Mouse (Mus musculus) R1 (cell line): Measurements from ENCODE around the gene Amotl2.
"Not testable (repeated sequence)": the region's sequence is repeated elsewhere in the genome, so short reads cannot be mapped to it uniquely, and the experiment has no call there.

Source experiments
- DNase-seq: peaks from one replicate; pipeline ENCODE4 v3.0.0-alpha.2; 2018; ENCODE audit warnings: low read depth, low spot score

Gene Amotl2

DNA sequence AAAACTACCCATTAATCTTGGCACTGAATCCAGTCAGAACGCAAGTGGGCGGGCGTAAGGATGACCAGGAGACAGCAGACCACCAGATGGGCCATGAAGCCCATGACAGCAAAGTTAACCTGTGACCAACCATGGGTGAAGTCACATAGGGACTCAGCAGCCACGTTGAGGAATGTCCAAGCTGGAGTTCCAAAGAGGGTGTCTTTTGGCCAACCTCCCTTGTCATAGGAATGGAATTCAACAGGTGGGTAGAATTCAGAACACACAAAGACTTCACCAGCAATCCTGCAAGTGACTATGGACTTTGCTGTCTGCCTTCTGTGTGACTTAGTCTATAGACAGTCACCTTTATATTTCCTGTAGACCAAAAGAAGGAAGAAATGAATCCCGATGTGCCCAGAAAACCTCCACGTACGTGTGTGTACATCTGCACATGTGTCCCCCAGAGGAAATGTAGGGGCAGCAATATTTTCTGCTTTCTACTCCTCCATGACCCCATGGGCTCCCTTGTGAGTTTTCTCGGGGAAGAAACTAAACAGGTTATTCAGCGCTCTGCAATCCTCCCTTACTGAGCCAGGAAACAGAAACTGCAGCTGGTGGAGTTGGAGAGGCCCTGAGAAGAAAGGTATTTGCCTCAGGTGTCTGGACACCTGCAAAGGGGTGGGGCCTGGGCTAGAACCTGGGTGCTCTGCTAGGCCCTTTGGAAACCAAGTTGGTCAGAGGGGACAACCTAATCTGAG lies 17.7 kb downstream of the Amotl2 start:
- DNase-seq, result peak; percentile 27

DNA sequence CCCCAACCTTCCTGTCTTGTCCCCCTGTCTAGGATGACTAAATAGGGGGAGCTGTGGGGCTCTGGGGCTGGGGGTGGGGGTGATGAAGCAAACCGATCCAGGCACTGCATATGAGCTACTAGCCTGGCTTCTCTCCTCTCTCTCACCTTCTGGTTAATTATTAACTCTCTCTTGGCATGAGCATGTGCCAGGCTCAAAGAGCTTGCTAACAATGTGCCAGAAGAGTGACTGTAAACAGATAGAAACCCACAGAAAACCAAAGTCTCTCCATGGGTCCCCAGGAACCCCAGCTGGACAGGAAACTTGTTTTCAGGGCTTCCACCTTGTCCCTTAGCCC lies 18.2 kb downstream of the Amotl2 start:
- DNase-seq, result no peak

DNA sequence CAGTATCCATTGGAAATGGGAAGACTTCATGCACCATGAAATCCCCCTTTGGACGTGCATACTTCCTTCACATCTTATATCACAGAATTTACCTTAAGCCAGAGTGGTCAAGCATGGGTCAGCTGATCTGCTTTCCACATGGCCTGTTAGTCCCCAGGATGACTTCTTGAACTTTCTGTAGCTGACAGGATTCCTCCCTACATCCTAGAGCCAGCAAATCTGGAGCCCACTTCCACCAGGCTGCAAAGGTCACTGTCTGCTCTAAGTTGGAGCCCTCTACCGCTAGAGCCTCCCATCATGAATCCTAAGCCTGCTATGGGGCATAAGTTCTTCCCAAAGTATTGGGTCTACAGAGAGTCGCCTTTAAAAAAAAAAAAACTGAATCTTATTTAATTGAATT lies 18.8 kb downstream of the Amotl2 start:
- DNase-seq, result no peak

DNA sequence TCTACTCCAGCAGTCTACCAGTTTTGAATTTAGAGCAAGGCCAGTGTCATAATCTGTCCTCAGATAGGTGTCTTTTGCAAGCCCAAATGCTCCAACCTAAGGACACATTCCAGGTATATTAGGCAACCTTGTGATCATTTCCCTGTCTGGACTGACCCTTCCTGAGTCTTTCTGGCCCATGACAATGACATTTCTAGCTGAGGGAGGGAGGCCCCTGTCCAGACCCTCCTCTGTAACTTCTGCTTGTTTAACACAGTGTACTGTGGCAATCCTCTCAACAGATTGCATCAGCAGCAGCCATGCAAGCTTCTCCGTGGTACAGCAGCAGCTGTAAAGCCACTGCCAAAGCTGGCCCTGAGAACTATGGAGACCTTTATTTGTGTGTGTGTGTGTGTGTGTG lies 19.5 kb downstream of the Amotl2 start:
- no peak for DNase-seq

DNA sequence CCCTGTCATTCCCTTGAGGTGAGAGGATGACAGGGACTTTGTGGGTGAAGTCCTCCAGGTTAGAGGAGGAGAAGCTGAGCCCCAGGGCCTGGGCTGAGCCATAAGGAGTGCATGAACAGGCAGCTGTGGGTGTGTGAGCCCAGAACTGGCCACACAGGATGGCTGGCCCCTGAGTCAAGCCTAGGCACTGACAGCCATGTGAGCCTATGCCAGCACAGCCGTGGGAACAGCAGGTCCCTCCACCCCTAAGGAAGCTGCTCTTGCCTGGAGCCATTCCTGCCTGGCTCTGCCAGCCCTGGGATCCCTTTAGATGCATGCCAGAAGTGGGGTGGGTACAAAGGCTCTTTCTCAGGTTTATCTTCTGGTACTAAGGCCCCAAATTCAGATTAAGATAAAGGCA lies 20.9 kb downstream of the Amotl2 start:
- no peak for DNase-seq

DNA sequence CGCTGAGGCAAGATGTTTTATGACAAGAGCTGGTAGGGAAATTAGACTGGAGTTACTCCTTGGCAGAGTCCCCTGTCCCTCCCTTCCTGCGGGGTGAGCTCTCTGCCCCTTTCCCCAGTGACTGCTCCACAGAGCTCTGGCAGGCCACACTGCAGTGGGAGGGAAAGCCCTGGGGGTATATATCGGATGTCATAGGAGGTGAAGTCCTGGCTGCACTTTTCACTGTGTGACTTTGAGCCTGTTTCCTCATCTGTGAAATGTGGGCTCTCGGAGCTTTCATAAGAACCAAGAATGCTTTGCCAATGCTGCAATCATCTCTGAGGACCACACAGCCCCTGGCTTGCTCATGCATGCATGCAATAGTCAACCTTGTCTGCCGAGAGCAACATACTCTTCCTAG lies 30.3 kb downstream of the Amotl2 start:
- no peak for DNase-seq

DNA sequence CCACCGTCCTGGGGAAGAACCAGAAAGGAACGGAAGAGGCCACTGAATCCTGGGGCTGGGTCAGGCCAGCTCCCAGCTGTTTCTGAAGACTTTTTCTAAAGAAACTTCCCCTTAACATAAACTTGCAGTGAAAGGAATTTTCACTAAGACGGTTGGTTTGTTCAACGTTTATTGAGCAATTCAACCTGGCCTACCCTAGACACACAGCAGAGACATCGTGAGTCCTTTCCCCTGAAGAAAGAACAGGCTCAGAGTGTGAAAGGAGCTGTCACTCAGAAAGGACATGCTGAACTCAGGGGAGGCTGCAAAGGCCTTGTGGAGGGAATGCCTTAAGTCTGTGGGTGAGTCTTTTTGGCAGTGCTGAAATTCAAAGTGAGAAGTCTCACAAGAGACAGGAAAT lies 31.4 kb downstream of the Amotl2 start:
- no peak for DNase-seq

DNA sequence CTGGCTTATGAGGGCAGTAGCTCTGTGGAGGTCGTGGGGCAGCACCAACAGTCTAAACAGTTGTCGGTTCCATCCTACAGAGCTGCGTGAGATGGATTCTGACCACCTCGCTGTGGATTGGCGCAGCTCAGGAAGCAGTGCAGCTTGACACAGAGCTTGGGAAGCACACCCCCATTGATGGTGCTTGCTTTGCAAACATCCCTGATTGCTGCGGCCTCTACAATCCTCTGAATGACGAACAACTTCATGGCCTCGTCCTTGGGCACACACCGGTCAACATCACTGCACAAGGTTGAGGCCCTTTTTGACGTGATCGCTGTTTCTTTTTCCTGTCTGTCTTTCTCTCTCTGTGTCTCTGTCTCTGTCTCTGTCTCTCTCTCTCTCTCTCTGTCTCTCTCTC lies 32.7 kb downstream of the Amotl2 start:
- DNase-seq, result no peak

DNA sequence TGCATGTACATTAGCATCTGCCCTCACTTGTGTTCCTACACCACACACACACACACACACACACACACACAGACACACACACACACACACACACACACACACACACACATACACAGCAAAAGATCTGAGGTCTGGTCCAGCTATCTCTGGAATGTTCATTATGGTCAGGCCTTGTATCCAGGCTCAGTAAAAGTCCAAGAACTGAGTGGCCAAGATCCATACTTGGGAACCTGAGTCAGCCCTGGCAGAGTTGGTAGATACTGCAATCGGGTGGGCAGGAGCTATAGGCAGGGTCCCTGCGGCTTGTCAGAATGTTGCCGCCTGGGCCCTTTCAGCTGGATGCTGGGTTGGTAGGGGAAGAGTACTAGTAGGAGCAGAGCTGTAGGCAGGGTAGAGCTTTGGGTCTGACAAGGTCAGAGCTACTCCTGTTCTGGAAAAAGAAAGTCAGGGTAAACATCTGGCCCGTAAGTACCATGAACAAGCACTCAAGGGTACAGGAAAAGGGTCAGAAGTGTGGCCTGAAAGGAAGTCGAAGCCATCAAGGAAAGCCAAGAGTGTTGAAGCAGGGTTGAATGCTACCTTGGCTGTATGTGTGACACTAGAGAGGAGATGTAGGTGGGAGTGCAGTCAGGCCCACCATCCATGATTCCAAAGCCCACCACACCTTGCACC lies 35.3 kb downstream of the Amotl2 start:
- no peak for DNase-seq

DNA sequence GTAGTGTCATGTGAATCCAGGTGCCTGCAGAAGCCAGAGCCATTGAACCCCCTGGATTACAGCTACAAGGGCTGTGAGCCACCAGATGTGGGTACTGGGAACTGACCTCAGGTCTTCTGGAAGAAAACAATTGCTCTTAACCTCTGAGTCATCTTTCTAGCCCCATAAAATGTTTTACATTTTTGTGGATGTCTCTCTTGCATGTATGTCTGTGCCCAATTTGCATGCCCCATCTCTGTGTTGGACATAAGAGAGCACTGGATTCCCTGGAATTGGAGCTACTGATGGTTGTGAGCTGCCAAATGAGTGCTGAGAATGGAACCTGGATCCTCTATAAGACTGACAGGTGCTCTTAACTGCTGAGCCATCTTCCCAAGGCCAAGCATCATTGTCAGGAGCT lies 36.8 kb downstream of the Amotl2 start:
- no peak for DNase-seq

DNA sequence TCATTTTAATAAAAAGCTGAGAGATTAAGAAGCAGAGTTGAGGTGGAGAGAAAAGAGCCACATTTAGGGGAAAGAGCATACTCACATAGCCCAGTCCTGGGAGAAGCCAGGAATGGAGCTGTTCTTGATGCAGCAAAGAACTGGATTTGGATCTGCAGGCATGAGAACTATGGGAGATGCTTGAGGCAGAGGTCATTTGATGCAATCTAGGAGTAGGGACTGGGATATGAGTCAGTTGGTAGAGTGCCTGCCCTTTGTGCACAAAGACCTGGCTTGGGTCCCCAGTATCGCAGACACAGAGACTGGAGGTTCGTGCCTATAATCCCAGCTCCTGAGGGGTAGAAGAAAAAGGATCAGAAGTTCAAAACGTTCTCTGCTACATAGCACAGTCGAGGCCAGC lies 38.7 kb downstream of the Amotl2 start:
- no peak for DNase-seq

DNA sequence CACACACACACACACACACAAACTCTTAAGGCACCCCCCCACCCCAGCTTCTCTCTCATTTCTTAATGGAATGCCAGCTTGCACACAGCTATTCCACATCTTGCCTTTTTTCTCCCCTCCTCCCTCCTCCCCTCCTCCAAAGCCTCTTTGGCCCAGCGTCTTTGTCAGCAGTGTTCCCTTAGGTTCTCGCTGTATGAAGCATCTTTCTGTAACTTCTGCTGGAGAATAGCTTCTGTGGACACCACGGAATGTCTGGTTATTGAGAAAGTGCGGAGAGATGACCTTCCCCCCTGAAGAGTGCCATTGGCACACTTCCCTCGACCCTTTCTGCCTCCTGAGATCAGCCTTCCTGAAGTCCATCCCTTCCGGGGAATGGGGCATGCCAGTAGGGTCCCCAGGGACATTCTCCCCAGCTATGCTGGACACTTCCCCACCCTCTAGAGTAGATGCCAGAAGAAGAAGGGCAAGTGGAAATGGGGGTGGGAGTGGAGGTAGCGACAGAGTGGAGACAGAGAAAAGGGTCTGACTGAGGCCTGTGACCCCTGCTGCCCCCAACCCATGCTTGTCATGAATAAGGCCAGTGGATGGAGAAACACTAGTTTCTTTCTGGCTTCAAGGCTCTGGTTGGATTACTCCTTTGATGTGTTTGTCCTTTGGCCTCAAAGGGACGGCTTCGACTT lies 39.3 kb downstream of the Amotl2 start:
- DNase-seq, result no peak

DNA sequence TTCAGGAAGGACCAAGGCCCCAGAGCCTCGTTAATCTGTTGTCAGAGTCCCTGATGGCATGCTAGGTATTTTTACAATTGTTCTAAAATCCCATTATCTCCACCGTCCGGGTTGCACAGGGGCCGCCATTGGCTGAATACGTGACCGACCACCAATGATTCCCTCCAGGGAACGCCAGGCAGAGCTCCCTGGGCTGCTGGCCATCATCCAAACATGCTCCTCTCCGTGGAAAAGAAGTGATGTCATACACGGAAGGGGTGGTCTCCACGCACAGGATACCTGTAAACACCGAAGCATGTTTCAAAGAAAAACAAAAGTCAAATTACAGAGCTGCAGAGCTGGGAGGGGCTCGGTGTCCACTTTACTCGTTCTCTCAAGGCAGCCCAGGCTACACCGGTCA lies 39.9 kb downstream of the Amotl2 start:
- no peak for DNase-seq

DNA sequence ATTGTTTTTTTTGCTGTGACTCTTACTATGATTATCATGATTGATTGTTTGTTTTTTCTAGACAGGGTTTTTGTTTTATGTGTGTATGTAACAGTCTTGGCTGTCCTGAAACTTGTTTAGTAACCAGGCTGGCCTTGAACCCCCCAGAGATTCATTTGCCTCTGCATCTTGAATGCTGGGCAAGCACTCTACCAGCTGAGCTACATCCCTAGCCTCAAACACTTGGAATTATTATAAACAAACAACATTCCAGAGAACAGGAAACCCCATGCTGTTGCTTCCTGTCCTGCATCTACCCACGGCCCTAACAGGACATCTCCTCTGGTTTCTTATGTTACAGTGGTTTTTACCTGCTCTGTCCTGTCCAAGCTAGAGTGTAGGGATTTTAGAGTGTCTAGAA lies 42.4 kb downstream of the Amotl2 start:
- no peak for DNase-seq

DNA sequence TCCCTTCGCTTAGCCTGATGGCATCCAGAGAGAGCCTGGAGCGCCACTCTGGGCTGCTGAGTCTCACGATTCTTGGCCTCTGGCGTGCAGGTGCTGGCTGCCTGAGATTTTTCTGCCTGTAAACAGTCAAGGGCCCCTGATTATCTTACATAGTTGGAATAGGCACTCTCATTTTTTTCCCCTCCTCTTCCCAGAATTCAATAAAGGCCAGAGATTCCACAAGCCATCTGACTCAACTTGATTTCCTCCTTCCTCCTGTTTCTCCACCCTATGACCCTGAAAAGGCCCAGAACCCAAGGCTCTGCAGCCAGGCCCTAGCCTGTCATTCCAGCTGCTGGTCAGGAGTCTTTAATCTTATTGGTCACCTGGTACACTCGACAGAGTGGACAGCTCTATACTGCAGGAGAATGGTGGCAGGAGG lies 43.1 kb downstream of the Amotl2 start:
- DNase-seq, result no peak

DNA sequence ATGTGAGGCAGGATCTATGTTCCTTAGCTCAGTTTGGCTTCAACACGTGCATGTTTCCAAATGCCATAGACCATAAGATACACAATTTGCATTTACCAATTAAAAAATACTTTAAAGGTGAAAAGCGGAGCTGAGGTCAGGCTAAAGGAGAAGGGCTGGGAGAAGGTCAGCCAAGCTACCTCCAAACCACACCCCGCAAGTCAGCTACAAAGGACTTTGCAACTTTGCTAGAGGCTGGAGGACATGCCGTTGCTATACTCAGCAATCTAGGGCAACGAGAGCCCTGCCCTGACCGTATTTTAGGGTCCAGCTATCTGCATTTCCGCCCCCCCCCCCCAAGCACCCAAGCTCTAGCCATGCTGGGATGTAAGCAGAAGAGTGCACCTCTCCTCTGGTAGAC lies 45.1 kb downstream of the Amotl2 start:
- no peak for DNase-seq

DNA sequence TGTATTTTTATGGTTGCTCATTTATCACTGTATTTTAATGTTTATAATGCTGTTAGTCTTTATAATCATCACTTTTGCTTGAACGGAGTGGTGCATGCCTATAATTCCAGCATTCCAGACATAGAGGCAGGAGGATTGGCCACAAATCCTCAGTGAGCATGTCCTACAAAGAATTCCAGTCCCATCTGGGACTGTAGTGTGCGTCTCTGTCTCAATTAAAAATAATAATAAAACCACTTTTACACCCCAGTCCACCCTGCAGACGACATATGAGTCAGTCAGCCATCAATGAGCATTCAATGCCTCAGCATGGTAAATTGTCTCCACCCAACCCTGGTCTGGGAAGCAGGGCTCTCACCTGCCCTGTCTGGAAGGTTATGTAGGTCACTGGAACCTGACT lies 46.4 kb downstream of the Amotl2 start:
- no peak for DNase-seq

DNA sequence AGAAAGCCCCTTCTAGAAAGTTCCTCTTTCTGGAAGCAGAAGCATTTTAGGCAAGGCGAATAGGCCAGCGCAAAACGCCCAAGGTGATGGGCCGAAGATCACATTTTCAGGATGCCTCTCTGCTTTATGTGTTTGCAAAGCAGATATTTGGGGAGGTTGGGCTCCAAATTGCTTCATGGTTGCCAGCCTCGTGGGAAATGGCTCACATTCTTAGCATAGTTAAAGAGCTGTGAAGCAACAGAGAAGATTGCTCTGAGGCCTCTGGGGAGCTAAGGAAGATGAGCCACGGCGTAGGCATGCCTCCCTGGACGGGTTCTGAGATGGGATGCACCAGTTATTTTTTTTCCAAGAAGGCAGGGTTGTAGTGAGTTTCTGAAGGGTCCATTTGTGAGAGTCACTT lies 47.0 kb downstream of the Amotl2 start:
- peak; percentile 64 for DNase-seq

DNA sequence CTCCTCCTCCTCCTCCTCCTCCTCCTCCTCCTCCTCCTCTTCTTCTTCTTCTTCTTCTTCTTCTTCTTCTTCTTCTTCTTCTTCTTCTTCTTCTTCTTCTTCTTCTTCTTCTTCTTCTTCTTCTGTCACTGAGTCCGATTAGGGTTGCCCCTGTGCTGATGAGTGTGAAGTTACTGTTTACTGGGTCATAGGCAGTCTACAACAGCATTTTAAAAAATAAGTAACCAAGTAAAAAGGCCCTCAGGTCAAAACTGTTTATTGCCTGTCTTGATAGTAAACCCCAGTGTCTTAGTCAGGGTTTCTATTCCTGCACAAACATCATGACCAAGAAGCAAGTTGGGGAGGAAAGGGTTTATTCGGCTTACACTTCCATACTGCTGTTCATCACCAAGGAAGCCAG lies 48.1 kb downstream of the Amotl2 start:
- DNase-seq, result not testable (repeated sequence)

DNA sequence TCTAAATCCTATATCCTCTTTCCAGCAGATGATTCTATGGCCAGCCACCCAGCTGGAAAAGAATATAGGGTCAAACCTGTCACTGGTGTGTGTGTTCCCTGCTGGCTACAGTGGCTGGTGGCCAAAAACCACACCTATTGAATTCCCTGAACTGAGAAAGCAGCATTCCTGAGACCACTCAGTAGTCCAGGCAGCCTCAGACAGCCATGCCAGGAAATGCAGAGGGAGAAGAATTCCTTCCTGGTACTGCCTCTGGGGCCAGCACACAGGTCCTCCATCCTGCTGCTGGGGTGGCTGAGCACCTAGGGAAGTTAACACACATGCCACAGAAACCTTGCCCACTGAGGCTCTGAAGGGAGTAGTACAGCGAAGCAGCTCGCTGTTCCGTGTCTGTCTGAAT lies 50.3 kb downstream of the Amotl2 start:
- peak; percentile 64 for DNase-seq

DNA sequence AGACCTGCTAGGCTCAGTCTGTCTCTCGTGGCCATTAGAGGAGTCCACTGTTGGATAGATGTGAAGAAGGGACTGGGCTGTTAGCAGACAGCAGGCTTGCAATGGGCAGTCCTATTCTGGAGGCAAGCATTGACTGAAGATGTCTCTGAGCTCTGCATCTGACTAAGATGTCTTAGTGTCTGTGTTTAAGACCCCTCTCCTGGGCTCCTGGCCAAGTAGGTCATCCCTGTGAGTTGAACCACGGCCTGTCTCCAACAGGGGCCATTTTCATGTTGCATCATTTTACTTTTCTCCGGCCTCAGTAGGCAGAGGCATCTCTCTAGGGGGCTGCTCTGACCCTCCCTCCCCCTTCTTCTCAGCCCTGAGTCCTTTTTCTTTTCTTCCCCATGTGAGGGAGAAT lies 52.8 kb downstream of the Amotl2 start:
- no peak for DNase-seq

DNA sequence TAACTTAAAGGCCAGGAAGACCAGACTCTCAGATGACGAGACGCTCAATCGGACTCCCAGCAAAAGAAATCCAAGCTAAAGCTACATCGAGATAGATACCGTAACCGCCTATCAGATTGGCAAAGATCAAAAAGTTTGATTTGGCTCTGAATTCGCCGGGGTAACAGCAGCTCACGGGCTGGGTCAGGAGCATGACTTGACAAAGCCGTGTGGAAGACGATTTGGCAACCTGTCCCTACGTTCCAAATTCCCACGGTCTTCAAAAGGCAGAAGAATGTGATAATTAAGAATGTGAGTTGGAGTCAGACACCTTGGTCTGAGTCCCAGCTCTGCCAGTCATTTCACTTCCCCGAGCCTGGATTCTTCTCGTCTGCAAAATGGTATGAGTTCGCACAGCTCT lies 53.7 kb downstream of the Amotl2 start:
- peak; percentile 20 for DNase-seq

DNA sequence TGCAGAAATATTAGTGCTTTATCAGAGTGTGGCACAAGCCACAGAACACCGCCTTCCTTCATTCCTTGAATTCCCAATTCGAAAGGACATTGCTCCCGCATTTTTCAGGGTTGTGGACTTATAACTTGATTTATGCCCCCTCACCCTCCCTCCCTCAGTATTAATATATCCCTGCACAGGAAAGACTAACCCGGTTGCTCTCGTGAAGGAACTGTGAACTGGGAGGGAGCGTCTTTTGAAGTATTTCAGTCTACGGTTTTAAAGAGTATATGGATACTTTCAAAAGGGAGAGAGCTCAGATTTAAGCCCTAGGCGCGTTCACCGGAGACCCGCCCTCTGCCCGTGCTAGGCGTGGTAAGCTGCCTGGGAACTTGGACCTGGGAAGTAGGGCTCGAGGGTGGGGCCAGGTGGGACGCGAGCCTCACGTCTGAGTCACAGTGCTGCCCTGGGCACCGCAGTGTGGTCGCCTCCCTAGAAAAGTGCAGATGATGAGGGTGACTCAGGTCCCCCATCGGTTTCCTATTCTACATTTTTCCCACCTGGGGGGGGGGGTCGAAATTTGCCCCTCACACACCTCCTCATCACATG lies 54.9 kb downstream of the Amotl2 start:
- DNase-seq, result peak; percentile 62
